Mouse (Mus musculus) limb, embryonic 14.5 days (tissue): Measurements from ENCODE around the gene Tsc22d4. TPM values are rescaled to one million over a fixed set of nuclear protein-coding genes. Genes with fewer than 3 reads are reported as not detected.

Experiments used
- ATAC-seq: fragments of 200-750 bp; cut with Nextera tagmentation; 2 replicates; pipeline ENCODE4 v1.8.0; 2017; ENCODE audit warnings: low read depth, moderate number of reproducible peaks, moderate TSS enrichment; ENCODE audit not compliant: low FRiP score
- DNase-seq: peaks from one replicate; pipeline ENCODE4 v3.0.0-alpha.2; 2015; ENCODE audit warnings: low spot score
- H3K27ac ChIP-seq: fragments of 300-500 bp; sonication (generic); replicated peaks from 2 replicates; pipeline ENCODE4 v1.5.1; 2014; ENCODE audit warnings: low read depth, mild to moderate bottlenecking, low read length, moderate library complexity, mixed read lengths
- H3K27me3 ChIP-seq: fragments of 300-500 bp; sonication (generic); 2 replicates; pipeline ENCODE4 v1.6.1; 2014; ENCODE audit warnings: low read length, mixed read lengths; ENCODE audit not compliant: control insufficient read depth, insufficient read depth
- H3K36me3 ChIP-seq: fragments of 300-500 bp; sonication (generic); 2 replicates; pipeline ENCODE4 v1.6.1; 2014; ENCODE audit warnings: mild to moderate bottlenecking, low read length, moderate library complexity, mixed read lengths; ENCODE audit not compliant: control insufficient read depth, insufficient read depth
- H3K4me1 ChIP-seq: fragments of 300-500 bp; sonication (generic); 2 replicates; pipeline ENCODE4 v1.6.1; 2014; ENCODE audit warnings: antibody characterized with exemption, low read length, mixed read lengths; ENCODE audit not compliant: control insufficient read depth, insufficient read depth
- H3K4me2 ChIP-seq: fragments of 300-500 bp; sonication (generic); replicated peaks from 2 replicates; pipeline ENCODE4 v1.6.1; 2014; ENCODE audit warnings: low read depth, mild to moderate bottlenecking, low read length, moderate library complexity; ENCODE audit not compliant: severe bottlenecking
- H3K4me3 ChIP-seq: fragments of 300-500 bp; sonication (generic); replicated peaks from 2 replicates; pipeline ENCODE4 v1.5.1; 2014; ENCODE audit warnings: low read length
- H3K9ac ChIP-seq: fragments of 300-500 bp; sonication (generic); 2 replicates; pipeline ENCODE4 v1.6.1; 2014; ENCODE audit warnings: mild to moderate bottlenecking, low read depth, low read length, moderate library complexity; ENCODE audit not compliant: severe bottlenecking
- H3K9me3 ChIP-seq: fragments of 300-500 bp; sonication (generic); 2 replicates; pipeline ENCODE4 v1.6.1; 2016; ENCODE audit warnings: low read length; ENCODE audit not compliant: control insufficient read depth
- POLR2A ChIP-seq: fragments of 200-500 bp; IDR thresholded peaks from 2 replicates; pipeline ENCODE4 v1.8.0; 2012; ENCODE audit warnings: inconsistent platforms, mild to moderate bottlenecking, moderate library complexity, borderline replicate concordance; ENCODE audit not compliant: insufficient read depth, insufficient read length; ENCODE audit errors: extremely low read depth
- WGBS: fragments of 180-500 bp; shearing (Covaris S2); extraction: QIAGEN DNeasy Blood & Tissue Kit; methylation state at CpG from one replicate; pipeline ENCODE4 v1.1.7; 2014; 5-methylcytosine and 5-hydroxymethylcytosine counted together
- polyA plus RNA-seq, 2 experiments: library from polyadenylated mRNA; depleted of rRNA in 1 of 2; stranded (reverse) in 1 of 2; unstranded in 1 of 2; fragments of >200 nt; fragmentation: Nextera tagmentation in 1 of 2; extraction: Ambion mirVana in 1 of 2; gene quantifications; 2 replicates each; pipeline versions ENCODE4 v1.2.1 to v1.2.3; 2012 to 2014

The Tsc22d4 gene
- polyA plus RNA-seq, 2 experiments, result 89.1 to 151 TPM

GRCm38 (mm10) chr5:137742836-137743235 is 2.7 kb upstream of the Tsc22d4 start:
- no peak for TF ChIP-seq POLR2A
- no peaks in the 10 kb centered on the region for H3K9me3 ChIP-seq
- no peak for DNase-seq
- H3K36me3 ChIP-seq, result peaks cover 1% of the 10 kb centered on the region; the same call in 1 of the 2 replicates
- H3K27ac ChIP-seq, result no peak overlapping the region
- no peaks in the 10 kb centered on the region for H3K27me3 ChIP-seq
- 89% methylated on average over 6 of the region's 6 CpGs for WGBS
- H3K4me3 ChIP-seq, result no peak overlapping the region
- ATAC-seq, result no peak
- H3K9ac ChIP-seq, result no peak overlapping the region
- H3K4me1 ChIP-seq, result peaks cover 17% of the 10 kb centered on the region
- H3K4me2 ChIP-seq, result no peak overlapping the region

DNA sequence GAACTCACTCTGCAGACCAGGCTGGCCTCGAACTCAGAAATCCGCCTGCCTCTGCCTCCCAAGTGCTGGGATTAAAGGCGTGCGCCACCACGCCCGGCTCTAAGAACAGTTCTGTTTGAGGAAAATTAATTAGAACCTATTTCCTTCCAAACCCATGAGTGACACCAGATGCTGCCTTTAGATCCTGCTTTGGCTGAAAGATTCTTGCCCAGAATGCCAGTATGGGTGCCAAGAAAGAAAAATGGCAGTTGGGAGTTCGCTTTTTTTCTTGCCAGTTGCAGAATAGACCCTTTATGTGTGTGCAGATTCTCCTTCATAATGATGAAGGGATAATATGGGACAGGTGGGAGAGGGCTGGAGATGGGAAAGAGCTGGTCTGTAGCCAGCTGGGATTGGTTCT is 1.3 kb upstream of the Tsc22d4 start:
- ATAC-seq, result no peak
- H3K27me3 ChIP-seq, result no peaks in the 10 kb centered on the region
- H3K27ac ChIP-seq, result no peak overlapping the region
- no peaks in the 10 kb centered on the region for H3K9me3 ChIP-seq
- no peak for TF ChIP-seq POLR2A
- no peak overlapping the region for H3K9ac ChIP-seq
- WGBS, result 83% methylated on average over 7 of the region's 7 CpGs
- H3K36me3 ChIP-seq, result no peaks in the 10 kb centered on the region
- no peak for DNase-seq
- peaks cover 27% of the 10 kb centered on the region for H3K4me1 ChIP-seq
- no peak overlapping the region for H3K4me3 ChIP-seq
- H3K4me2 ChIP-seq, result no peak overlapping the region

- Histone ChIP-seq H3K9ac (peak overlapping the region; percentile 73), H3K4me3 (peak overlapping the region; percentile 66), H3K9me3 (no peaks in the 10 kb centered on the region), H3K27ac (peak overlapping the region; percentile 86), H3K4me2 (peak overlapping the region; percentile 97), H3K27me3 (no peaks in the 10 kb centered on the region), H3K36me3 (peaks cover 11% of the 10 kb centered on the region), H3K4me1 (peaks cover 24% of the 10 kb centered on the region)
- DNase-seq (peak; percentile 51), ATAC-seq (peak; percentile 13)
- WGBS, result 0% methylated on average over 18 of the region's 20 CpGs
- no peak for TF ChIP-seq POLR2A
Observed at GRCm38 (mm10) chr5:137746282-137746850, 836 bp downstream of the Tsc22d4 start.

- H3K9ac ChIP-seq, result peak overlapping the region; percentile 73
- H3K4me3 ChIP-seq, result peak overlapping the region; percentile 66
- no peaks in the 10 kb centered on the region for H3K27me3 ChIP-seq
- no peaks in the 10 kb centered on the region for H3K9me3 ChIP-seq
- DNase-seq (no peak), ATAC-seq (no peak)
- H3K27ac ChIP-seq, result peak overlapping the region; percentile 86
- WGBS, result 2% methylated on average over 16 of the region's 16 CpGs
- H3K36me3 ChIP-seq, result peaks cover 16% of the 10 kb centered on the region
- peaks cover 24% of the 10 kb centered on the region for H3K4me1 ChIP-seq
- TF ChIP-seq POLR2A, result no peak
- H3K4me2 ChIP-seq, result peak overlapping the region; percentile 97
Observed at GRCm38 (mm10) chr5:137746851-137747325, 1.4 kb downstream of the Tsc22d4 start.

DNA sequence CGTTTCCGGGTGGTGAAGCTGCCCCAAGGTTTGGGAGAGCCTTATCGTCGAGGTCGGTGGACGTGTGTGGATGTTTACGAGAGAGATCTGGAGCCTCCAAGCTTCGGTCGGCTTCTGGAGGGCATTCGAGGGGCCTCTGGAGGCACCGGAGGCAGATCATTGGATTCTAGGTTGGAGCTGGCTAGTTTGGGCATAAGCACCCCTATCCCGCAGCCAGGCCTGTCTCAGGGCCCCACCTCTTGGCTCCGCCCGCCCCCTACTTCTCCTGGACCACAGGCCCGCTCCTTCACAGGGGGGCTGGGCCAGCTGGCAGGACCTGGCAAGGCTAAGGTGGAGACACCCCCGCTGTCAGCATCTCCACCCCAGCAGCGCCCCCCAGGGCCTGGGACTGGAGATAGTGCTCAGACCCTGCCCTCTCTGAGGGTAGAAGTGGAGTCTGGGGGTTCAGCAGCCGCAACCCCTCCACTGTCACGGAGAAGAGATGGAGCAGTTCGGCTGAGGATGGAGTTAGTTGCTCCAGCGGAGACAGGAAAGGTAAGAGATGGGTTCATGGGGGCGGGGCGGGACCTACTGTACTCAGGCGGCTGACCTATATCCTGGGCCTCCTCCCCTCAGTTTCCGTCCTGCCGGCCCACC is 1.9 kb downstream of the Tsc22d4 start:
- Histone ChIP-seq H3K9ac (peak overlapping the region; percentile 73), H3K27ac (peak overlapping the region; percentile 86), H3K36me3 (peaks cover 21% of the 10 kb centered on the region), H3K4me1 (peaks cover 24% of the 10 kb centered on the region), H3K9me3 (no peaks in the 10 kb centered on the region), H3K4me3 (peak overlapping the region; percentile 66), H3K4me2 (peak overlapping the region; percentile 97), H3K27me3 (no peaks in the 10 kb centered on the region)
- ATAC-seq (no peak), DNase-seq (no peak)
- WGBS, result 2% methylated on average over 26 of the region's 26 CpGs
- no peak for TF ChIP-seq POLR2A
